12 mouse cellular contexts compared by ENCODE assay signal in genomic region chr7:80325292-80325868, GRCm38 (mm10). TPM values are rescaled to one million over a fixed set of nuclear protein-coding genes. Genes with fewer than 3 reads are reported as not detected.
DNase-seq lines count a peak whose midpoint lies in the region; ATAC-seq and TF ChIP-seq lines count a peak whose summit lies in the region.
"Had no signal": no experiment of that assay in that cellular context is flagged by ENCODE, and none has a peak within 500 bp of the region (broad histone marks: within the 10 kb centered on the region; RNA-seq: fewer than 3 reads in every experiment).

No protein-coding gene starts in this region.

- no peak overlapping the region for H3K4me3 ChIP-seq in heart, postnatal 0 days (ENCODE audit: low read depth, low read length)
- H3K4me3 ChIP-seq in heart, embryonic 11.5 days (ENCODE audit: low read depth, low read length): no peak overlapping the region
- no peak overlapping the region for H3K4me3 ChIP-seq in midbrain, embryonic 15.5 days
- no peak overlapping the region for H3K4me3 ChIP-seq in midbrain, embryonic 10.5 days
- H3K4me3 ChIP-seq in hindbrain, embryonic 16.5 days (ENCODE audit: low read length): no peak overlapping the region
- H3K4me3 ChIP-seq in stomach, postnatal 0 days (ENCODE audit: low read depth, low read length): no peak overlapping the region
- H3K4me3 ChIP-seq: erythroblast, embryonic 14.5 days; heart, adult 2 months had no signal

- WGBS in heart, postnatal 0 days: 90% methylated on average over 16 of the region's 16 CpGs
- WGBS in heart, embryonic 11.5 days (ENCODE audit: insufficient replicate concordance): 91% methylated on average over 16 of the region's 16 CpGs
- 92% methylated on average over 16 of the region's 16 CpGs for WGBS in midbrain, embryonic 15.5 days
- WGBS in midbrain, embryonic 10.5 days: 96% methylated on average over 16 of the region's 16 CpGs
- WGBS in hindbrain, embryonic 16.5 days: 93% methylated on average over 16 of the region's 16 CpGs
- WGBS in stomach, postnatal 0 days: 84% methylated on average over 16 of the region's 16 CpGs

- H3K4me1 ChIP-seq in heart, postnatal 0 days (ENCODE audit: control insufficient read depth, insufficient read depth): peaks cover 13% of the 10 kb centered on the region
- H3K4me1 ChIP-seq in heart, embryonic 11.5 days (ENCODE audit: control insufficient read depth, insufficient read depth, low read length): peaks cover 9% of the 10 kb centered on the region; the same call in 1 of the 2 replicates
- H3K4me1 ChIP-seq in midbrain, embryonic 15.5 days: peaks cover 26% of the 10 kb centered on the region
- peaks cover 23% of the 10 kb centered on the region for H3K4me1 ChIP-seq in midbrain, embryonic 10.5 days
- H3K4me1 ChIP-seq in hindbrain, embryonic 16.5 days (ENCODE audit: control insufficient read depth, insufficient read depth, low read depth, low read length): peaks cover 20% of the 10 kb centered on the region
- H3K4me1 ChIP-seq in stomach, postnatal 0 days (replicated peaks; ENCODE audit: control insufficient read depth, insufficient read depth): no peaks in the 10 kb centered on the region

- H3K9me3 ChIP-seq in heart, postnatal 0 days (replicated peaks; ENCODE audit: control insufficient read depth, low read length): no peaks in the 10 kb centered on the region
- H3K9me3 ChIP-seq in heart, embryonic 11.5 days (replicated peaks; ENCODE audit: control insufficient read depth, low read length): no peaks in the 10 kb centered on the region
- H3K9me3 ChIP-seq in midbrain, embryonic 15.5 days: no peaks in the 10 kb centered on the region
- H3K9me3 ChIP-seq in midbrain, embryonic 10.5 days (replicated peaks): no peaks in the 10 kb centered on the region
- no peaks in the 10 kb centered on the region for H3K9me3 ChIP-seq in hindbrain, embryonic 16.5 days (ENCODE audit: control insufficient read depth, low read length)
- H3K9me3 ChIP-seq in stomach, postnatal 0 days (ENCODE audit: control insufficient read depth, low read length): no peaks in the 10 kb centered on the region

- no peak for DNase-seq in heart, postnatal 0 days (ENCODE audit: low spot score)
- no peak for DNase-seq in midbrain, embryonic 10.5 days (ENCODE audit: low spot score)
- peak; percentile 14 for DNase-seq in stomach, postnatal 0 days (ENCODE audit: low spot score)
- no peak for DNase-seq in urinary bladder, postnatal 10 days (ENCODE audit: low spot score)
- no peak for DNase-seq in gastrocnemius, postnatal 25 days
- DNase-seq: heart, adult 2 months had no signal

- no peak for TF ChIP-seq CTCF in heart, postnatal 0 days (IDR thresholded peaks at IDR 0.05; ENCODE audit: low read depth)
- no peak for TF ChIP-seq CTCF in stomach, postnatal 0 days (IDR thresholded peaks at IDR 0.05; ENCODE audit: low read depth)

- H3K27ac ChIP-seq in heart, postnatal 0 days (ENCODE audit: low read depth): 0 out of 2 replicates have a peak overlapping the region, but pooled peaks have one; percentile 44
- H3K27ac ChIP-seq in heart, embryonic 11.5 days (ENCODE audit: low read depth, low read length): no peak overlapping the region
- peak overlapping the region; percentile 6; the same call in 1 of the 2 replicates for H3K27ac ChIP-seq in midbrain, embryonic 15.5 days
- H3K27ac ChIP-seq in midbrain, embryonic 10.5 days (replicated peaks): no peak overlapping the region
- H3K27ac ChIP-seq in hindbrain, embryonic 16.5 days (ENCODE audit: low read depth, low read length): peak overlapping the region; percentile 17; the same call in 1 of the 2 replicates
- H3K27ac ChIP-seq in stomach, postnatal 0 days (replicated peaks): peak overlapping the region; percentile 84
- H3K27ac ChIP-seq: macrophage had no signal

- H3K9ac ChIP-seq in heart, postnatal 0 days (replicated peaks; ENCODE audit: low read depth, low read length): no peak overlapping the region
- H3K9ac ChIP-seq in heart, embryonic 11.5 days (ENCODE audit: low read depth, low read length): no peak overlapping the region
- H3K9ac ChIP-seq in midbrain, embryonic 15.5 days: no peak overlapping the region
- H3K9ac ChIP-seq in hindbrain, embryonic 16.5 days (ENCODE audit: low read depth, low read length): no peak overlapping the region
- no peak overlapping the region for H3K9ac ChIP-seq in stomach, postnatal 0 days (ENCODE audit: low read length)

- TF ChIP-seq EP300 in heart, postnatal 0 days (IDR thresholded peaks at IDR 0.05; ENCODE audit: low read depth): no peak
- TF ChIP-seq EP300 in stomach, postnatal 0 days (optimal IDR thresholded peaks at IDR 0.05): no peak

- no peak for ATAC-seq in heart, postnatal 0 days (ENCODE audit: insufficient read depth, low read depth)
- no peak for ATAC-seq in heart, embryonic 11.5 days (replicated peaks; ENCODE audit: insufficient number of reproducible peaks, low FRiP score, low TSS enrichment)
- no peak for ATAC-seq in midbrain, embryonic 15.5 days (replicated peaks)
- ATAC-seq in hindbrain, embryonic 16.5 days: no peak
- ATAC-seq in stomach, postnatal 0 days (ENCODE audit: low FRiP score, low TSS enrichment): no peak
- ATAC-seq: Patski had no signal

- peaks cover 51% of the 10 kb centered on the region for H3K36me3 ChIP-seq in heart, postnatal 0 days (replicated peaks; ENCODE audit: control insufficient read depth, insufficient read depth, low read length)
- H3K36me3 ChIP-seq in heart, embryonic 11.5 days (ENCODE audit: control insufficient read depth, insufficient read depth, low read length): peaks cover 41% of the 10 kb centered on the region
- peaks cover 52% of the 10 kb centered on the region for H3K36me3 ChIP-seq in midbrain, embryonic 15.5 days (replicated peaks)
- H3K36me3 ChIP-seq in midbrain, embryonic 10.5 days: peaks cover 67% of the 10 kb centered on the region
- H3K36me3 ChIP-seq in hindbrain, embryonic 16.5 days (ENCODE audit: control insufficient read depth, insufficient read depth, low read length): peaks cover 49% of the 10 kb centered on the region
- H3K36me3 ChIP-seq in stomach, postnatal 0 days (ENCODE audit: control insufficient read depth, insufficient read depth, low read length): peaks cover 22% of the 10 kb centered on the region; the same call in 1 of the 2 replicates

- H3K4me2 ChIP-seq in heart, postnatal 0 days (ENCODE audit: low read depth, low read length): no peak overlapping the region
- no peak overlapping the region for H3K4me2 ChIP-seq in heart, embryonic 11.5 days
- H3K4me2 ChIP-seq in midbrain, embryonic 15.5 days: no peak overlapping the region
- H3K4me2 ChIP-seq in hindbrain, embryonic 16.5 days (ENCODE audit: low read length): no peak overlapping the region
- H3K4me2 ChIP-seq in stomach, postnatal 0 days (replicated peaks; ENCODE audit: low read depth): no peak overlapping the region

- H3K27me3 ChIP-seq in heart, postnatal 0 days (ENCODE audit: control insufficient read depth, insufficient read depth, low read length): no peaks in the 10 kb centered on the region
- no peaks in the 10 kb centered on the region for H3K27me3 ChIP-seq in heart, embryonic 11.5 days (ENCODE audit: control insufficient read depth, insufficient read depth, low read length)
- no peaks in the 10 kb centered on the region for H3K27me3 ChIP-seq in midbrain, embryonic 15.5 days (replicated peaks)
- H3K27me3 ChIP-seq in midbrain, embryonic 10.5 days (ENCODE audit: low read depth, poor library complexity, severe bottlenecking): no peaks in the 10 kb centered on the region
- H3K27me3 ChIP-seq in hindbrain, embryonic 16.5 days (replicated peaks; ENCODE audit: control insufficient read depth, insufficient read depth, low read length): no peaks in the 10 kb centered on the region
- H3K27me3 ChIP-seq in stomach, postnatal 0 days (ENCODE audit: control insufficient read depth, insufficient read depth, low read length): no peaks in the 10 kb centered on the region
- H3K27me3 ChIP-seq: Patski had no signal

RNA-seq across cellular contexts. Expression of gene Rccd1, which starts 1.1 kb away (rescaled TPM):
- total RNA-seq in heart, postnatal 0 days (2014; rRNA removed; ENCODE audit: low replicate concordance): 3.7 and 7.6 TPM in 2 replicates
- 2.9 and 3.1 TPM in 2 replicates for polyA plus RNA-seq in heart, postnatal 0 days (2015; fragmentation: Nextera tagmentation; extraction: Ambion mirVana)
- 8.9 and 9.0 TPM in 2 replicates for polyA plus RNA-seq in heart, embryonic 11.5 days (2014; fragmentation: Nextera tagmentation; extraction: Ambion mirVana)
- polyA plus RNA-seq in midbrain, embryonic 15.5 days (2015; fragmentation: Nextera tagmentation; extraction: Ambion mirVana): 10.5 and 13.9 TPM in 2 replicates
- 12.6 and 13.4 TPM in 2 replicates for polyA plus RNA-seq in midbrain, embryonic 10.5 days (2016; fragmentation: Nextera tagmentation; extraction: Ambion mirVana)
- polyA plus RNA-seq in hindbrain, embryonic 16.5 days (2015; fragmentation: Nextera tagmentation; extraction: Ambion mirVana): 9.9 and 11.5 TPM in 2 replicates
- polyA plus RNA-seq in stomach, postnatal 0 days (2015; fragmentation: Nextera tagmentation; extraction: Ambion mirVana): 3.7 and 3.8 TPM in 2 replicates
- total RNA-seq in gastrocnemius, postnatal 25 days (2021): 1 to 10 TPM; 8.1 to 8.6 TPM

RNA-seq across cellular contexts. Expression of gene Unc45a, which starts 15.4 kb away (rescaled TPM):
- 21.6 and 44.5 TPM in 2 replicates for total RNA-seq in heart, postnatal 0 days (2014; rRNA removed; ENCODE audit: low replicate concordance)
- polyA plus RNA-seq in heart, postnatal 0 days (2015; fragmentation: Nextera tagmentation; extraction: Ambion mirVana): 11.0 and 12.5 TPM in 2 replicates
- polyA plus RNA-seq in heart, embryonic 11.5 days (2014; fragmentation: Nextera tagmentation; extraction: Ambion mirVana): 11.3 and 15.6 TPM in 2 replicates
- polyA plus RNA-seq in midbrain, embryonic 15.5 days (2015; fragmentation: Nextera tagmentation; extraction: Ambion mirVana): 60.2 and 62.0 TPM in 2 replicates
- polyA plus RNA-seq in midbrain, embryonic 10.5 days (2016; fragmentation: Nextera tagmentation; extraction: Ambion mirVana): 42.3 and 46.7 TPM in 2 replicates
- 57.0 and 65.7 TPM in 2 replicates for polyA plus RNA-seq in hindbrain, embryonic 16.5 days (2015; fragmentation: Nextera tagmentation; extraction: Ambion mirVana)
- 30.7 and 34.5 TPM in 2 replicates for polyA plus RNA-seq in stomach, postnatal 0 days (2015; fragmentation: Nextera tagmentation; extraction: Ambion mirVana)
- total RNA-seq in gastrocnemius, postnatal 25 days (2021): 10 to 100 TPM; 11.6 to 12.6 TPM

RNA-seq across cellular contexts. Expression of gene Hddc3, which starts 17.5 kb away (rescaled TPM):
- 19.8 and 28.5 TPM in 2 replicates for total RNA-seq in heart, postnatal 0 days (2014; rRNA removed; ENCODE audit: low replicate concordance)
- polyA plus RNA-seq in heart, postnatal 0 days (2015; fragmentation: Nextera tagmentation; extraction: Ambion mirVana): 14.5 and 17.8 TPM in 2 replicates
- 13.3 and 15.7 TPM in 2 replicates for polyA plus RNA-seq in heart, embryonic 11.5 days (2014; fragmentation: Nextera tagmentation; extraction: Ambion mirVana)
- 22.1 and 26.4 TPM in 2 replicates for polyA plus RNA-seq in midbrain, embryonic 15.5 days (2015; fragmentation: Nextera tagmentation; extraction: Ambion mirVana)
- 24.8 and 24.9 TPM in 2 replicates for polyA plus RNA-seq in midbrain, embryonic 10.5 days (2016; fragmentation: Nextera tagmentation; extraction: Ambion mirVana)
- polyA plus RNA-seq in hindbrain, embryonic 16.5 days (2015; fragmentation: Nextera tagmentation; extraction: Ambion mirVana): 21.3 and 26.7 TPM in 2 replicates
- polyA plus RNA-seq in stomach, postnatal 0 days (2015; fragmentation: Nextera tagmentation; extraction: Ambion mirVana): 8.6 and 10.4 TPM in 2 replicates
- total RNA-seq in gastrocnemius, postnatal 25 days (2021): 10 to 100 TPM; 21.6 to 22.8 TPM

RNA-seq across cellular contexts. Expression of gene Prc1, which starts 31.1 kb away (rescaled TPM):
- 59.9 and 98.0 TPM in 2 replicates for total RNA-seq in heart, postnatal 0 days (2014; rRNA removed; ENCODE audit: low replicate concordance)
- 46.1 and 49.4 TPM in 2 replicates for polyA plus RNA-seq in heart, postnatal 0 days (2015; fragmentation: Nextera tagmentation; extraction: Ambion mirVana)
- 148 and 156 TPM in 2 replicates for polyA plus RNA-seq in heart, embryonic 11.5 days (2014; fragmentation: Nextera tagmentation; extraction: Ambion mirVana)
- 33.8 and 39.8 TPM in 2 replicates for polyA plus RNA-seq in midbrain, embryonic 15.5 days (2015; fragmentation: Nextera tagmentation; extraction: Ambion mirVana)
- polyA plus RNA-seq in midbrain, embryonic 10.5 days (2016; fragmentation: Nextera tagmentation; extraction: Ambion mirVana): 253 and 279 TPM in 2 replicates
- 34.9 and 41.2 TPM in 2 replicates for polyA plus RNA-seq in hindbrain, embryonic 16.5 days (2015; fragmentation: Nextera tagmentation; extraction: Ambion mirVana)
- 32.6 and 38.0 TPM in 2 replicates for polyA plus RNA-seq in stomach, postnatal 0 days (2015; fragmentation: Nextera tagmentation; extraction: Ambion mirVana)
- total RNA-seq in gastrocnemius, postnatal 25 days (2021): 1 to 10 TPM; 2.4 to 2.9 TPM

RNA-seq across cellular contexts. Expression of gene Man2a2, which starts 45.8 kb away (rescaled TPM):
- total RNA-seq in heart, postnatal 0 days (2014; rRNA removed; ENCODE audit: low replicate concordance): 30.2 and 55.2 TPM in 2 replicates
- polyA plus RNA-seq in heart, postnatal 0 days (2015; fragmentation: Nextera tagmentation; extraction: Ambion mirVana): 7.2 and 7.7 TPM in 2 replicates
- polyA plus RNA-seq in heart, embryonic 11.5 days (2014; fragmentation: Nextera tagmentation; extraction: Ambion mirVana): 12.3 and 12.7 TPM in 2 replicates
- polyA plus RNA-seq in midbrain, embryonic 15.5 days (2015; fragmentation: Nextera tagmentation; extraction: Ambion mirVana): 26.4 and 28.2 TPM in 2 replicates
- polyA plus RNA-seq in midbrain, embryonic 10.5 days (2016; fragmentation: Nextera tagmentation; extraction: Ambion mirVana): 15.7 and 18.4 TPM in 2 replicates
- polyA plus RNA-seq in hindbrain, embryonic 16.5 days (2015; fragmentation: Nextera tagmentation; extraction: Ambion mirVana): 20.7 and 24.4 TPM in 2 replicates
- 3.6 and 5.3 TPM in 2 replicates for polyA plus RNA-seq in stomach, postnatal 0 days (2015; fragmentation: Nextera tagmentation; extraction: Ambion mirVana)
- total RNA-seq in gastrocnemius, postnatal 25 days (2021): 100 to 1,000 TPM; 138 to 146 TPM

Comparison
In these comparisons a context has a peak if more than half of its experiments do, and no peak if none do; other contexts are left out.
1. H3K27ac ChIP-seq: peak in heart, postnatal 0 days (single experiment), midbrain, embryonic 15.5 days (single experiment), hindbrain, embryonic 16.5 days (single experiment) and stomach, postnatal 0 days (single experiment); none in heart, embryonic 11.5 days (single experiment) and midbrain, embryonic 10.5 days (single experiment).